Mouse (Mus musculus) liver, adult 2 months (tissue): ENCODE data around the gene Rnf216.

Experiments
- CTCF ChIP-seq: fragments of 200-500 bp; IDR thresholded peaks from 2 replicates; pipeline ENCODE4 v1.5.1; 2011; ENCODE audit warnings: low read depth, low read length, control low read depth
- POLR2A ChIP-seq: fragments of 200-500 bp; IDR thresholded peaks from 2 replicates; pipeline ENCODE4 v1.6.1; 2011; ENCODE audit warnings: low read length, control low read depth; ENCODE audit not compliant: insufficient read depth; ENCODE audit errors: extremely low read depth

GRCm38 (mm10) chr5:143036052-143036451, 76.7 kb downstream of the Rnf216 start:
- no peak for TF ChIP-seq POLR2A
- TF ChIP-seq CTCF: no peak
